Mouse (Mus musculus): Measurements from ENCODE around the gene Grhpr.
"Not testable (repeated sequence)": the region's sequence is repeated elsewhere in the genome, so short reads cannot be mapped to it uniquely, and the experiment has no call there.

Grhpr gene

DNA sequence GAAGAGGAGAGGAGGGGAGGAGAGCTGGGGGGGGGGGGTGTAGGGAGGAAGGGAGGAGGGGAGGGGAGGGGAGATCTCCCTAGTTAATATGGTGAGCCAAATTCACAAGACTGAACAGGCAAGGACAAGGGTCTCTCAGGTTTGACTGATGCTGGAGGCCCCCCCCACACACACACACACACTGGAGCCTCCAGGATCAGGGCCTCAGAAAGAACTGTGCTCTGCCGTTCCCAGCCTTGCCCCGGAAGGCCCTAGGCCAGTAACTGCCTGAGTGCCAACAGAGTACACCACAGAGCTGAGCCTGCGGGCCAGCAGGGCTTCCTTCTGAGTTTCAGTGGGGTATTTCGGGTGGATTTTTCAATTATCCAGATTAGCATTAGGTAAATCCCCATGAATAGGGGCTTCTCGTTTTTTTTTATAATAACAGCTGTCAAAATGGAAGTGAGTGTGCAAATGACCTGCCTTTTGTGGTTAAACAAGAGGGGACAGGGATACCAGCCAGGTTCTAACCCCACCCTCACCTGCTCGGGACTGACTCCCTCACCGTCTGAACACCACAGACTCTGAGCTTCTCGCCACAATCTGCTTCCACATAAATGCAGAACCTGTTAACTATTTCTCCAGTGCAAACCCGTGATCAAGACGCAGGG is 36.6 kb upstream of the Grhpr start:
- H3K36me3 ChIP-seq (ENCODE audit: insufficient read depth, low read length), result no peaks in the 10 kb centered on the region
- H3K27me3 ChIP-seq (ENCODE audit: insufficient read depth, low read length), result no peaks in the 10 kb centered on the region
- H3K9me3 ChIP-seq (ENCODE audit: low read length), result no peaks in the 10 kb centered on the region
- peaks cover 60% of the 10 kb centered on the region for H3K4me1 ChIP-seq (replicated peaks; ENCODE audit: low read depth, low read length)
- no peak overlapping the region for H3K4me3 ChIP-seq (replicated peaks; ENCODE audit: low read length)
- TF ChIP-seq NANOG (IDR thresholded peaks at IDR 0.05; ENCODE audit: borderline replicate concordance, low read length), result no peak
- no peak for TF ChIP-seq POU5F1 (IDR thresholded peaks at IDR 0.05; ENCODE audit: borderline replicate concordance, low read length)
- no peak for TF ChIP-seq CTCF (conservative IDR thresholded peaks at IDR 0.05; ENCODE audit: low read length)

DNA sequence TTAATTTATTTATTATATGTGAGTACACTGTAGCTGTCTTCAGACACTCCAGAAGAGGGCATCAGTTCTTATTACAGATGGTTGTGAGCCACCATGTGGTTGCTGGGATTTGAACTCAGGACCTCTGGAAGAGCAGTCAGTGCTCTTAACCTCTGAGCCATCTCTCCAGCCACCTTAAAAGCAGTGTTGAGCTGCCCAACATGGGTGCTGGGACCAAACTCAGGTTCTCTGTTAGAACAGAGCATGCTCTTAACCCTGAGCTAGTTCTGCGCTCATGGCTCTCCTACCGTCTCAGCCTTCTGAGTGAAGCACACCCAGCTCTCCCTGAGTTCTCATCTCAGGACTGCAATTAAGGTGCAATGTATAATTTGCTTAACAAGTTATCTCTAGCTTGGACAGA is 35.1 kb upstream of the Grhpr start:
- not testable (repeated sequence) for H3K27me3 ChIP-seq (ENCODE audit: insufficient read depth, low read length)

DNA sequence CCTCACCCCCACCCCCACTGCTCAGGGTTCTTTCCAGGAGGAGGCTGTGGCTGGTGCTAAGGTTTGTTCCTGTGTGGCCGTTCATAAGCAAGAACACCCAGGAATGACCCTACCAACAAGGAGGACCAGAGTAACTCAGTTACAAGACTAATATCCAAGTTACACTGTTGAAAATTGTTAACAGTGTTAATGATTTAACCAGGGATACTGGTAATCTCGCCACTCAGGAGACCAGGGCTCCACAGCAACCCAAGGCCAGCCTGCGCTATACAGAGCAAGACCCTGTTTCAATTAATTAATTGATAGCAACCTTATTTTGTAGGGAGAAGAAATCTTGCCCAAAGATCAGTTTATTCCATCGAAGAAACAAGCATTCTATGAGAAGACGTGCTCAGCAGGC is 33.7 kb upstream of the Grhpr start:
- peaks cover 6% of the 10 kb centered on the region; the same call in 1 of the 2 replicates for H3K9me3 ChIP-seq (ENCODE audit: low read length)
- TF ChIP-seq NANOG (IDR thresholded peaks at IDR 0.05; ENCODE audit: borderline replicate concordance, low read length), result no peak
- TF ChIP-seq CTCF (conservative IDR thresholded peaks at IDR 0.05; ENCODE audit: low read length), result no peak
- TF ChIP-seq POU5F1 (IDR thresholded peaks at IDR 0.05; ENCODE audit: borderline replicate concordance, low read length), result no peak
- H3K36me3 ChIP-seq (ENCODE audit: insufficient read depth, low read length), result no peaks in the 10 kb centered on the region
- H3K4me1 ChIP-seq (replicated peaks; ENCODE audit: low read depth, low read length), result peaks cover 66% of the 10 kb centered on the region
- no peaks in the 10 kb centered on the region for H3K27me3 ChIP-seq (ENCODE audit: insufficient read depth, low read length)
- H3K4me3 ChIP-seq (replicated peaks; ENCODE audit: low read length), result no peak overlapping the region

More for the DNA sequence above, 35.1 kb upstream of the Grhpr start:
- not testable (repeated sequence) for H3K4me3 ChIP-seq (replicated peaks; ENCODE audit: low read length); H3K36me3 ChIP-seq (ENCODE audit: insufficient read depth, low read length); H3K9me3 ChIP-seq (ENCODE audit: low read length)
- peaks cover 68% of the 10 kb centered on the region for H3K4me1 ChIP-seq (replicated peaks; ENCODE audit: low read depth, low read length)

DNA sequence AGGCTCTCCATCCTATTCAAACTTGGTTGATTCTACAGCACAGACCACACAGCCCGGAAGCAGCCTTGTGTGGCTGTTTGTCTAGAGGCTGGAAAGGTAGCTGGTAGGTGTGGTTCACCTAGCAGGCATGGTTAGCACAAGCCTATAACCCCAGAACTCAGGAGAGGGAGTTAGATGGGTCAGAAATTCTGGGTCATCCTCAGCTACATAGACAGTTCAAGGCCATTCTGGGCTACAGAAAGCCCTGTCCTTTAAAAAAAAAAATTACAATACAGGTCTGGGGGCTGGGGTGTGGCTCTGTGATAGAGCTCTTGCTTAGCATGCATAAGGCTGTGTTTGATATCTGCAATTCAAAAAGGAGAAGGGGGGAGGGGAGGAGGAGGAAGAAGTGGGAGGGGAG is 32.9 kb upstream of the Grhpr start:
- Histone ChIP-seq H3K4me1 (replicated peaks; ENCODE audit: low read depth, low read length) (peaks cover 68% of the 10 kb centered on the region), H3K27me3 (ENCODE audit: insufficient read depth, low read length) (no peaks in the 10 kb centered on the region), H3K4me3 (replicated peaks; ENCODE audit: low read length) (no peak overlapping the region), H3K36me3 (ENCODE audit: insufficient read depth, low read length) (no peaks in the 10 kb centered on the region), H3K9me3 (ENCODE audit: low read length) (peaks cover 6% of the 10 kb centered on the region; the same call in 1 of the 2 replicates)
- no peak for TF ChIP-seq NANOG (IDR thresholded peaks at IDR 0.05; ENCODE audit: borderline replicate concordance, low read length)
- no peak for TF ChIP-seq POU5F1 (IDR thresholded peaks at IDR 0.05; ENCODE audit: borderline replicate concordance, low read length)
- no peak for TF ChIP-seq CTCF (conservative IDR thresholded peaks at IDR 0.05; ENCODE audit: low read length)

DNA sequence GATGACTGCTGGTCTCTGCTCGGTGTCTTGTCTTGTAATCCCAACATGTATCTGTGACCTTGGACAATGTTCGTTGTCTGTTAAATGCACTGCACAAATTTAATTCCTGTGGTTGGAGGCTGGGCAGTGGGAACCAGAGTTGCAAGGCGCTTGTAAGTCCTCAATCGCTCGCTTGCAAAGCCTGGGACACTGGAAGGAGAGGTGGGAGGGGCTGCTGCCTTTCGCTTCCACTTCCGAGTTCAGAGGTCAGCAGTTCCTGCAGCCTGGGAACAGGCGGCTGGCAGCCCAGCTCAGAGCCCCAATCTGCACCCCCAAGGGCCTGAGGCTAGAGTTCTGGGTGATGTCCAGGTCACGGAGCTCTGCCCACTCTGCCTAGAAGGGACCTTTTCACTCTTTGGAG is 28.2 kb upstream of the Grhpr start:
- H3K4me3 ChIP-seq (replicated peaks; ENCODE audit: low read length), result peak overlapping the region; percentile 83
- H3K4me1 ChIP-seq (replicated peaks; ENCODE audit: low read depth, low read length), result peaks cover 66% of the 10 kb centered on the region
- H3K27me3 ChIP-seq (ENCODE audit: insufficient read depth, low read length), result no peaks in the 10 kb centered on the region
- H3K9me3 ChIP-seq (ENCODE audit: low read length), result peaks cover 6% of the 10 kb centered on the region; the same call in 1 of the 2 replicates
- TF ChIP-seq NANOG (IDR thresholded peaks at IDR 0.05; ENCODE audit: borderline replicate concordance, low read length), result no peak
- TF ChIP-seq POU5F1 (IDR thresholded peaks at IDR 0.05; ENCODE audit: borderline replicate concordance, low read length), result no peak
- no peak for TF ChIP-seq CTCF (conservative IDR thresholded peaks at IDR 0.05; ENCODE audit: low read length)
- no peaks in the 10 kb centered on the region for H3K36me3 ChIP-seq (ENCODE audit: insufficient read depth, low read length)

DNA sequence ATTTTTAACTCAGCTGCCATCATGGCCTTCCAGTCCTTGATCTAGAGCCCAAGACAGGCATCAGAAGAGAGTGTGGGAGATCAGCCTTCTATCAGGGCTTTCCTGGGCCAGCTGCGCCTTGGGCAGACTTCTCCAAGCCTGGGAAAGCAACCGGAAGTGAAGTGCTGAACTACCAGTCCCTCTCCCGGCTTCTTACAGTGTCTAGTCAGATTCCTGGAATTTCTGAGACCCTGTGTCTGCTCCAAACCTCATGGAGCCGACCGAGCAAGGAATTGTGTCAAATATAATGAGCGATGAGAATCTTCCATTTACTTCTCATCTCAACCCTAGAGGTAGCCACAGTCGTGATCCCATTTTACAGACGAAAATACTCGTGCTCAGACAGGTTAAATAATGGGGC is 22.4 kb upstream of the Grhpr start:
- Histone ChIP-seq H3K4me1 (replicated peaks; ENCODE audit: low read depth, low read length) (peaks cover 79% of the 10 kb centered on the region), H3K9me3 (ENCODE audit: low read length) (no peaks in the 10 kb centered on the region), H3K36me3 (ENCODE audit: insufficient read depth, low read length) (no peaks in the 10 kb centered on the region), H3K4me3 (replicated peaks; ENCODE audit: low read length) (peak overlapping the region; percentile 60), H3K27me3 (ENCODE audit: insufficient read depth, low read length) (peaks cover under 1% of the 10 kb centered on the region; the same call in 1 of the 2 replicates)
- TF ChIP-seq CTCF (conservative IDR thresholded peaks at IDR 0.05; ENCODE audit: low read length), result no peak
- TF ChIP-seq POU5F1 (IDR thresholded peaks at IDR 0.05; ENCODE audit: borderline replicate concordance, low read length), result no peak
- no peak for TF ChIP-seq NANOG (IDR thresholded peaks at IDR 0.05; ENCODE audit: borderline replicate concordance, low read length)

DNA sequence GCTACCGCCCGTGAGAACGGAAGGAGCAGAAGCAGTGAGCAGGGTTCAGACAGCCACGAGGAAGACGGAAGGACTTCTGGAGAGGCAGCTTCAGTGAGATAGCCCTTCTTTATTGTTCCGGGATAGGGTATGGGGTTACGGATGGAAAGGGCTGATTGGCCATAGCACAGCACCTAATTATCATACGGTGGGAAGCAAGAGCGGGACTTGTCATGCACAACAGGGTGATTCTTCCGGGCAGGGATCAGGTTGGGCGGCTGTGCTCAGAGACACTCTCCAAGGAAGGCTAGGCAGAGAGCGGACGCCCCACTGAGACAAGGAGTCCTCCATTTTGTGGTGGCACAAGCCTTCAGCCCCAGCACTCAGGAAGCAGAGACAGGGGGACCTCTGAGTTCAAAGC is 22.0 kb upstream of the Grhpr start:
- no peaks in the 10 kb centered on the region for H3K9me3 ChIP-seq (ENCODE audit: low read length)
- H3K27me3 ChIP-seq (ENCODE audit: insufficient read depth, low read length), result peaks cover 3% of the 10 kb centered on the region; the same call in 1 of the 2 replicates
- peak overlapping the region; percentile 60 for H3K4me3 ChIP-seq (replicated peaks; ENCODE audit: low read length)
- peaks cover 75% of the 10 kb centered on the region for H3K4me1 ChIP-seq (replicated peaks; ENCODE audit: low read depth, low read length)
- no peak for TF ChIP-seq CTCF (conservative IDR thresholded peaks at IDR 0.05; ENCODE audit: low read length)
- TF ChIP-seq POU5F1 (IDR thresholded peaks at IDR 0.05; ENCODE audit: borderline replicate concordance, low read length), result no peak
- TF ChIP-seq NANOG (IDR thresholded peaks at IDR 0.05; ENCODE audit: borderline replicate concordance, low read length), result no peak
- H3K36me3 ChIP-seq (ENCODE audit: insufficient read depth, low read length), result no peaks in the 10 kb centered on the region

DNA sequence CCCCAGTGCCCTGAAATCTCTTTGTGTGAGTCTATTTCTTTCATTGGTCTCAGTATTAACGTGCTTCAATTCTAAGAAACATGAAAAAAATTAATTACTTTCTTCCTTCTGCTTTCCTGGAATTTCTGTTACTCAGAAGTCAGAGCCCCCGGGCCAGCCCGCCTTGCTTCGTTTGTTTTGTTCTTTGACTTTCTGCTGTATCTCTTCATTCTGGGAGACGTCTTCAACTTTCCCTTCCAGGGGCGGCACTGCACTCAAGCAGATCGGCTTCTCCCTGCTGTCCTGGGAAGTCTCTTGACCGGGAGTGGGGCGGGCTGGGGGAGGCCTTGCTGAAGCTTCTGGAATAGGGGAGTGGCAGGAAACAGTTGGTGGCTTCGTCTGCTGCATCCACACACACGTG is 18.0 kb upstream of the Grhpr start:
- Histone ChIP-seq H3K4me1 (replicated peaks; ENCODE audit: low read depth, low read length) (peaks cover 55% of the 10 kb centered on the region), H3K36me3 (ENCODE audit: insufficient read depth, low read length) (no peaks in the 10 kb centered on the region), H3K4me3 (replicated peaks; ENCODE audit: low read length) (no peak overlapping the region), H3K9me3 (ENCODE audit: low read length) (no peaks in the 10 kb centered on the region), H3K27me3 (ENCODE audit: insufficient read depth, low read length) (peaks cover 14% of the 10 kb centered on the region)
- no peak for TF ChIP-seq NANOG (IDR thresholded peaks at IDR 0.05; ENCODE audit: borderline replicate concordance, low read length)
- TF ChIP-seq POU5F1 (IDR thresholded peaks at IDR 0.05; ENCODE audit: borderline replicate concordance, low read length), result no peak
- TF ChIP-seq CTCF (conservative IDR thresholded peaks at IDR 0.05; ENCODE audit: low read length), result no peak

DNA sequence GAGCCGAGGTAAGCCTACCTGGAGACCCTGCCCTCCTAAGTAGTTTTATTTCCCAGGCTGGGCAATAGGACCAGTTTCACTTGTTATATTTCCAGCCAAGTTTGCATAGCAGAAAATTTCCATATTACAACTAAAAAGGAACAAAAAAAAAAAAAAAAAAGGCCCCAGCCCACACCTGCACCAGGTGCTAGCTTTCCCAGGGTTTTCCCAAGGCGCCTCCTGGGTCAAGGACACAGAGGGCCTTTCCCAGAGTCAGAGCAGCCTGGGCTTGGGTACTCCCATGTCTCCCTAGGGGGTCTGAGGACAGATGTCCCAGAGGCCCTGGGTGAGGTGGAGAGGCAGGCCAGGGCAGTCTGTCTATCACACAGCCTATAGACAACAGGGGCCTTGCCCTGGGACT is 16.0 kb upstream of the Grhpr start:
- Histone ChIP-seq H3K4me3 (replicated peaks; ENCODE audit: low read length) (no peak overlapping the region), H3K9me3 (ENCODE audit: low read length) (no peaks in the 10 kb centered on the region), H3K4me1 (replicated peaks; ENCODE audit: low read depth, low read length) (peaks cover 44% of the 10 kb centered on the region), H3K27me3 (ENCODE audit: insufficient read depth, low read length) (peaks cover 26% of the 10 kb centered on the region), H3K36me3 (ENCODE audit: insufficient read depth, low read length) (no peaks in the 10 kb centered on the region)
- TF ChIP-seq CTCF (conservative IDR thresholded peaks at IDR 0.05; ENCODE audit: low read length) (no peak), NANOG (IDR thresholded peaks at IDR 0.05; ENCODE audit: borderline replicate concordance, low read length) (no peak), POU5F1 (IDR thresholded peaks at IDR 0.05; ENCODE audit: borderline replicate concordance, low read length) (no peak)

All from E14TG2a.4 (cell line).